ENCODE assay signal across 8 mouse cellular contexts in the genomic region with DNA sequence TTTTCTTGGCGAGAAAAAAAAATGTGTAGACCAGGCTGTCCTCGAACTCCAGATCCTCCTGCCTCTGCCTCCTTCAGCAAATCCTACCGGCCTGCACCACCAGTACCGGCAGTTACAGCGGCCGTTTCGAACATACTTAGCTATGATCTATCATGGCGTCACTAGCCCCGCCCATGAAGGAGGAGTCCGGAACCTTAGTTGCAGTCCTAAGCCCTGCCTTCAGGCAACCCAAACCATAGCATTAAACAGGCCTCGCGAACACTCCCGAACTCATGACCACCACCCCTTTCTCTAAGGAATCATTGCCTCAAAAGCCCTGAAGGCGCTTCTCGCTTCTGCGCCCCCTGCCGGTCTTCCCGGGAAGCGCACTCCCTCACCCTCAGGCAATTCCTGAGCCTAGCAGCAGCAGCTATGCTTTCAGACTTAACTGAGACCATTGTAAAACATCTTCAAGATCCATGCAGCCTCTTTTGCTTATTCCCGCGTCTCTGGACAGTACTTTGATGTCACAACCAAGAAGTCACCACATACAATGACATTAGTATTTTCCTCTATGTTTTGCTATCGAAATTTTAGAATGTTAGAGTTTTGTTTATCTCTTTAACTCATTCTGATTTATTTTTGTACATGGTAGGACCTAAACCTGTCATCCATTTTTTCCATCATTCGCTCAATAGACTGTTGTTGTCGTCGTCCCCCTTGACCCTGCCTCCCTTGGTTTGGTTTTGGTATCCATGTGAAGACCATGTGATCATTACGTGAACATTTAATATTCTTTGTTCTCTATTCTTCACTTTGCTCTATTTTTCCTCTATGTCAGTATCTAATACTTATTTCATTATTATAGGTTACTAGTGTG. TPM values are rescaled to one million over a fixed set of nuclear protein-coding genes. Genes with fewer than 3 reads are reported as not detected.
DNase-seq lines count a peak whose midpoint lies in the region; ATAC-seq and TF ChIP-seq lines count a peak whose summit lies in the region.

No protein-coding gene starts in this region.

- H3K27ac ChIP-seq in heart, embryonic 12.5 days (ENCODE audit: poor library complexity, severe bottlenecking): no peak overlapping the region
- H3K27ac ChIP-seq in kidney, postnatal 0 days: no peak overlapping the region
- no peak overlapping the region for H3K27ac ChIP-seq in liver, embryonic 11.5 days (ENCODE audit: low read depth, low read length)
- peak overlapping the region; percentile 44 for H3K27ac ChIP-seq in stomach, embryonic 14.5 days (ENCODE audit: low read length)

- H3K4me3 ChIP-seq in heart, embryonic 12.5 days: peak overlapping the region; percentile 56
- peak overlapping the region; percentile 40 for H3K4me3 ChIP-seq in kidney, postnatal 0 days (replicated peaks; ENCODE audit: low read depth, low read length)
- peak overlapping the region; percentile 47 for H3K4me3 ChIP-seq in liver, embryonic 11.5 days (ENCODE audit: low read depth, low read length)
- H3K4me3 ChIP-seq in stomach, embryonic 14.5 days (ENCODE audit: low read depth, low read length): peak overlapping the region; percentile 34

- H3K9ac ChIP-seq in heart, embryonic 12.5 days: peak overlapping the region; percentile 69; the same call in 1 of the 2 replicates
- H3K9ac ChIP-seq in kidney, postnatal 0 days (ENCODE audit: low read depth, low read length): no peak overlapping the region
- H3K9ac ChIP-seq in liver, embryonic 11.5 days (ENCODE audit: low read depth, low read length): no peak overlapping the region
- no peak overlapping the region for H3K9ac ChIP-seq in stomach, embryonic 14.5 days (replicated peaks; ENCODE audit: low read depth, low read length)

- WGBS in heart, embryonic 12.5 days: 7% methylated on average over 26 of the region's 26 CpGs
- WGBS in kidney, postnatal 0 days: 6% methylated on average over 26 of the region's 26 CpGs
- WGBS in liver, embryonic 11.5 days: 7% methylated on average over 26 of the region's 26 CpGs
- WGBS in stomach, embryonic 14.5 days: 7% methylated on average over 26 of the region's 26 CpGs

- no peaks in the 10 kb centered on the region for H3K36me3 ChIP-seq in heart, embryonic 12.5 days
- no peaks in the 10 kb centered on the region for H3K36me3 ChIP-seq in kidney, postnatal 0 days (ENCODE audit: insufficient read depth, low read length)
- H3K36me3 ChIP-seq in liver, embryonic 11.5 days (ENCODE audit: control insufficient read depth, insufficient read depth, low read length): no peaks in the 10 kb centered on the region
- H3K36me3 ChIP-seq in stomach, embryonic 14.5 days (ENCODE audit: control insufficient read depth, insufficient read depth, low read length): no peaks in the 10 kb centered on the region

- ATAC-seq in erythroid progenitor cell, adult 5-6 weeks (replicated peaks; ENCODE audit: low FRiP score, poor library complexity, severe bottlenecking): peak; percentile 71
- ATAC-seq in heart, embryonic 12.5 days (ENCODE audit: insufficient number of reproducible peaks, low FRiP score): peak; percentile 92
- peak; percentile 95 for ATAC-seq in kidney, postnatal 0 days (replicated peaks; ENCODE audit: low FRiP score, low read depth)
- peak; percentile 87 for ATAC-seq in liver, embryonic 11.5 days (replicated peaks; ENCODE audit: low FRiP score)
- ATAC-seq in stomach, embryonic 14.5 days (ENCODE audit: insufficient number of reproducible peaks, insufficient read depth, low FRiP score, low read depth): peak; percentile 94

- H3K9me3 ChIP-seq in heart, embryonic 12.5 days (replicated peaks): peaks cover 4% of the 10 kb centered on the region; the same call in 1 of the 2 replicates
- no peaks in the 10 kb centered on the region for H3K9me3 ChIP-seq in kidney, postnatal 0 days (replicated peaks; ENCODE audit: low read length)
- no peaks in the 10 kb centered on the region for H3K9me3 ChIP-seq in liver, embryonic 11.5 days (ENCODE audit: control insufficient read depth, low read length)
- H3K9me3 ChIP-seq in stomach, embryonic 14.5 days (ENCODE audit: control insufficient read depth, low read depth, low read length): no peaks in the 10 kb centered on the region

- peak; percentile 98 for DNase-seq in CD4-positive helper T cell, adult 2 months (ENCODE audit: low read depth, low spot score)
- DNase-seq in brain, embryonic 18.5 days (ENCODE audit: low read depth, low spot score): peak; percentile 98
- peak; percentile 99 for DNase-seq in kidney, postnatal 0 days (ENCODE audit: low spot score)
- DNase-seq in liver, embryonic 11.5 days (ENCODE audit: low spot score): peak; percentile 100
- DNase-seq in naive thymus-derived CD4-positive, alpha-beta T cell, adult 2 months (ENCODE audit: low read depth): peak; percentile 100

- H3K4me1 ChIP-seq in heart, embryonic 12.5 days (replicated peaks): peaks cover 7% of the 10 kb centered on the region; the same call in 1 of the 2 replicates
- H3K4me1 ChIP-seq in kidney, postnatal 0 days (replicated peaks; ENCODE audit: insufficient read depth, low read length): no peaks in the 10 kb centered on the region
- H3K4me1 ChIP-seq in liver, embryonic 11.5 days (replicated peaks; ENCODE audit: control insufficient read depth, insufficient read depth, low read length): peaks cover 4% of the 10 kb centered on the region
- H3K4me1 ChIP-seq in stomach, embryonic 14.5 days (ENCODE audit: control insufficient read depth, insufficient read depth, low read length): peaks cover 1% of the 10 kb centered on the region; the same call in 1 of the 2 replicates

- peak; percentile 99 for TF ChIP-seq CTCF in kidney, postnatal 0 days (IDR thresholded peaks at IDR 0.05; ENCODE audit: low read depth)

- H3K4me2 ChIP-seq in heart, embryonic 12.5 days: peak overlapping the region; percentile 75
- peak overlapping the region; percentile 62 for H3K4me2 ChIP-seq in kidney, postnatal 0 days (ENCODE audit: low read length)
- H3K4me2 ChIP-seq in liver, embryonic 11.5 days: peak overlapping the region; percentile 69
- peak overlapping the region; percentile 45 for H3K4me2 ChIP-seq in stomach, embryonic 14.5 days (replicated peaks; ENCODE audit: low read depth, low read length)

- H3K27me3 ChIP-seq in heart, embryonic 12.5 days (replicated peaks): no peaks in the 10 kb centered on the region
- H3K27me3 ChIP-seq in kidney, postnatal 0 days (ENCODE audit: insufficient read depth, low read length): no peaks in the 10 kb centered on the region
- no peaks in the 10 kb centered on the region for H3K27me3 ChIP-seq in liver, embryonic 11.5 days (replicated peaks; ENCODE audit: control insufficient read depth, insufficient read depth, low read length)
- no peaks in the 10 kb centered on the region for H3K27me3 ChIP-seq in stomach, embryonic 14.5 days (ENCODE audit: control insufficient read depth, insufficient read depth, low read length)

RNA-seq across cellular contexts. Expression of gene Klrb1c, which starts 14.2 kb away (rescaled TPM):
- 10.5 TPM in 1 of 2 replicates, not detected in the other for total RNA-seq in erythroid progenitor cell, adult 5-6 weeks (2015; ENCODE audit: low replicate concordance)
- total RNA-seq in erythroid progenitor cell, adult 5-6 weeks (2017; ENCODE audit: low replicate concordance): 1.3 and 1.5 TPM in 2 replicates
- polyA plus RNA-seq in heart, embryonic 12.5 days (2016; fragmentation: Nextera tagmentation; extraction: Ambion mirVana): not detected in 2 replicates
- polyA plus RNA-seq in kidney, postnatal 0 days (2015; fragmentation: Nextera tagmentation; extraction: Ambion mirVana): 0.16 and 0.17 TPM in 2 replicates
- polyA plus RNA-seq in liver, embryonic 11.5 days (2014; fragmentation: Nextera tagmentation; extraction: Ambion mirVana): not detected in 2 replicates
- polyA plus RNA-seq in stomach, embryonic 14.5 days (2014; fragmentation: Nextera tagmentation; extraction: Ambion mirVana): not detected in 2 replicates

RNA-seq across cellular contexts. Expression of gene Gm44511, which starts 22.9 kb away (rescaled TPM):
- total RNA-seq in erythroid progenitor cell, adult 5-6 weeks (2015; ENCODE audit: low replicate concordance): not detected in 2 replicates
- not detected in 2 replicates for total RNA-seq in erythroid progenitor cell, adult 5-6 weeks (2017; ENCODE audit: low replicate concordance)
- not detected in 2 replicates for polyA plus RNA-seq in heart, embryonic 12.5 days (2016; fragmentation: Nextera tagmentation; extraction: Ambion mirVana)
- not detected in 2 replicates for polyA plus RNA-seq in kidney, postnatal 0 days (2015; fragmentation: Nextera tagmentation; extraction: Ambion mirVana)
- polyA plus RNA-seq in liver, embryonic 11.5 days (2014; fragmentation: Nextera tagmentation; extraction: Ambion mirVana): not detected in 2 replicates
- polyA plus RNA-seq in stomach, embryonic 14.5 days (2014; fragmentation: Nextera tagmentation; extraction: Ambion mirVana): not detected in 2 replicates

RNA-seq across cellular contexts. Expression of gene Klrb1b, which starts 22.9 kb away (rescaled TPM):
- 2.9 TPM in 1 of 2 replicates, not detected in the other for total RNA-seq in erythroid progenitor cell, adult 5-6 weeks (2015; ENCODE audit: low replicate concordance)
- total RNA-seq in erythroid progenitor cell, adult 5-6 weeks (2017; ENCODE audit: low replicate concordance): not detected in 2 replicates
- polyA plus RNA-seq in heart, embryonic 12.5 days (2016; fragmentation: Nextera tagmentation; extraction: Ambion mirVana): not detected in 2 replicates
- not detected in 2 replicates for polyA plus RNA-seq in kidney, postnatal 0 days (2015; fragmentation: Nextera tagmentation; extraction: Ambion mirVana)
- polyA plus RNA-seq in liver, embryonic 11.5 days (2014; fragmentation: Nextera tagmentation; extraction: Ambion mirVana): not detected in 2 replicates
- polyA plus RNA-seq in stomach, embryonic 14.5 days (2014; fragmentation: Nextera tagmentation; extraction: Ambion mirVana): 0.29 and 0.34 TPM in 2 replicates
